Mouse (Mus musculus): ENCODE data around the gene Tmem79.

DNA sequence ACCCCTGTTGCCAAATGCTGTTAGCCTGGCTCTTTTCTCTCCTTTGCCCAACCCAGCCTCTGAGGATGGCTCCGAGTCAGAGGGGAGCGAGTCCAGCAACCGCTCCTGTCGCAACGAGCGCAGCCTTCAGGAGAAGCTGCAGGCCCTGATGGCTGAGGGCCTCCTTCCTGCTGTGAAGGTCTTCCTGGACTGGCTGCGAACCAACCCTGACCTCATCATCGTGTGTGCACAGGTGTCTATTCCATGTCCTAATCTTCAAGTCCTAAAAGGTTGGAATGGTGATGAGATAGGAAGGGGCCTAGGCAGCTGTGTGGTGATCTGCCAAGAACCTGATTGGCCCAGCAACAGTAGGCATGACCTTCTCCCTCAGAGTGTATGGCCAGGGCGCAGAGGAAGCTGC is 17.0 kb upstream of the Tmem79 start:
- no peak for TF ChIP-seq CTCF (IDR thresholded peaks at IDR 0.05; ENCODE audit: low read depth)
- TF ChIP-seq EP300 (IDR thresholded peaks at IDR 0.05; ENCODE audit: low read depth) = no peak

All from liver, embryonic 14.5 days (tissue).